Mouse (Mus musculus) cerebellum, adult 2 months (tissue): ENCODE results near the gene Coro2b.

Experiments
- CTCF ChIP-seq: fragments of 200-500 bp; IDR thresholded peaks from 2 replicates; pipeline ENCODE4 v1.5.1; 2011; ENCODE audit warnings: low read depth, mild to moderate bottlenecking, control low read depth, low read length, moderate library complexity, borderline replicate concordance; ENCODE audit not compliant: insufficient read depth
- POLR2A ChIP-seq: fragments of 200-500 bp; IDR thresholded peaks from 2 replicates; pipeline ENCODE4 v1.6.1; 2011; ENCODE audit warnings: low read length, control low read depth, borderline replicate concordance; ENCODE audit not compliant: insufficient read depth

- TF ChIP-seq CTCF (0 out of 2 replicates have a peak, but pooled peaks have one; percentile 2), POLR2A (no peak)
Observed at GRCm38 (mm10) chr9:62381402-62381913, 155.4 kb downstream of the Coro2b start.
